18 mouse cellular contexts compared by ENCODE assay signal in genomic region chr2:64443171-64443570, GRCm38 (mm10).
DNase-seq lines count a peak whose midpoint lies in the region; ATAC-seq lines count a peak whose summit lies in the region.
"Had no signal": no experiment of that assay in that cellular context is flagged by ENCODE, and none has a peak within 500 bp of the region (broad histone marks: within the 10 kb centered on the region; RNA-seq: fewer than 3 reads in every experiment).

No protein-coding gene starts in this region.

- H3K27me3 ChIP-seq in kidney, embryonic 14.5 days (ENCODE audit: control insufficient read depth, insufficient read depth, low read length), result no peaks in the 10 kb centered on the region
- H3K27me3 ChIP-seq in forebrain, embryonic 14.5 days (replicated peaks; ENCODE audit: control insufficient read depth, insufficient read depth, low read length), result no peaks in the 10 kb centered on the region
- H3K27me3 ChIP-seq: hindbrain, embryonic 13.5 days; intestine, embryonic 15.5 days; limb, embryonic 13.5 days; megakaryocyte, embryonic 14.5 days; stomach, embryonic 15.5 days had no signal

- peak; percentile 65 for DNase-seq in kidney, adult 18-20 months
- peak; percentile 14 for DNase-seq in cerebellum, adult 11-12 months
- DNase-seq in cerebellum, adult 8-10 months, result peak; percentile 1
- DNase-seq in kidney, postnatal 10 days, result peak; percentile 22
- no peak for DNase-seq in forebrain, embryonic 14.5 days (ENCODE audit: low spot score)
- DNase-seq in gastrocnemius, postnatal 36 days, result no peak
- DNase-seq: gastrocnemius, postnatal 25 days; lung, postnatal 14 days; spleen, adult 18-20 months; thymus, adult 2 months had no signal

- no peak for ATAC-seq in kidney, embryonic 14.5 days (ENCODE audit: low FRiP score, low TSS enrichment)
- no peak for ATAC-seq in forebrain, embryonic 14.5 days
- ATAC-seq: intestine, embryonic 15.5 days; midbrain, embryonic 16.5 days had no signal

- H3K27ac ChIP-seq in kidney, embryonic 14.5 days (ENCODE audit: low read depth, low read length), result no peak overlapping the region
- no peak overlapping the region for H3K27ac ChIP-seq in forebrain, embryonic 14.5 days (ENCODE audit: low read depth, low read length)
- H3K27ac ChIP-seq: hindbrain, embryonic 13.5 days; intestine, embryonic 15.5 days; left cerebral cortex, adult 2 months; limb, embryonic 13.5 days; stomach, embryonic 15.5 days had no signal

- H3K9me3 ChIP-seq in kidney, embryonic 14.5 days (ENCODE audit: control insufficient read depth, low read length), result no peaks in the 10 kb centered on the region
- no peaks in the 10 kb centered on the region for H3K9me3 ChIP-seq in forebrain, embryonic 14.5 days (replicated peaks; ENCODE audit: control insufficient read depth, low read length)
- H3K9me3 ChIP-seq: hindbrain, embryonic 13.5 days; intestine, embryonic 15.5 days; limb, embryonic 13.5 days; stomach, embryonic 15.5 days had no signal

- H3K4me1 ChIP-seq in kidney, embryonic 14.5 days (ENCODE audit: control insufficient read depth, insufficient read depth, low read length), result no peaks in the 10 kb centered on the region
- H3K4me1 ChIP-seq in forebrain, embryonic 14.5 days (ENCODE audit: control insufficient read depth, insufficient read depth, low read length), result no peaks in the 10 kb centered on the region
- H3K4me1 ChIP-seq: hindbrain, embryonic 13.5 days; intestine, embryonic 15.5 days; limb, embryonic 13.5 days; megakaryocyte, embryonic 14.5 days; stomach, embryonic 15.5 days had no signal

- no peak overlapping the region for H3K4me3 ChIP-seq in kidney, embryonic 14.5 days (ENCODE audit: low read length)
- no peak overlapping the region for H3K4me3 ChIP-seq in forebrain, embryonic 14.5 days (ENCODE audit: low read depth, low read length)
- H3K4me3 ChIP-seq: hindbrain, embryonic 13.5 days; intestine, embryonic 15.5 days; left cerebral cortex, adult 2 months; limb, embryonic 13.5 days; megakaryocyte, embryonic 14.5 days; stomach, embryonic 15.5 days had no signal

- H3K9ac ChIP-seq in kidney, embryonic 14.5 days (ENCODE audit: low read depth, low read length), result no peak overlapping the region
- no peak overlapping the region for H3K9ac ChIP-seq in forebrain, embryonic 14.5 days (ENCODE audit: low read length)
- H3K9ac ChIP-seq: hindbrain, embryonic 13.5 days; intestine, embryonic 15.5 days; limb, embryonic 13.5 days; stomach, embryonic 15.5 days had no signal

- 82% methylated on average over 3 of the region's 3 CpGs for WGBS in kidney, embryonic 14.5 days
- 89% methylated on average over 3 of the region's 3 CpGs for WGBS in forebrain, embryonic 14.5 days

- H3K36me3 ChIP-seq in kidney, embryonic 14.5 days (ENCODE audit: control insufficient read depth, insufficient read depth, low read length), result no peaks in the 10 kb centered on the region
- H3K36me3 ChIP-seq in forebrain, embryonic 14.5 days (ENCODE audit: control insufficient read depth, insufficient read depth, low read length), result no peaks in the 10 kb centered on the region
- H3K36me3 ChIP-seq: hindbrain, embryonic 13.5 days; intestine, embryonic 15.5 days; limb, embryonic 13.5 days; stomach, embryonic 15.5 days had no signal

- no peak overlapping the region for H3K4me2 ChIP-seq in kidney, embryonic 14.5 days (replicated peaks; ENCODE audit: low read depth, low read length)
- no peak overlapping the region for H3K4me2 ChIP-seq in forebrain, embryonic 14.5 days (ENCODE audit: low read length)
- H3K4me2 ChIP-seq: hindbrain, embryonic 13.5 days; intestine, embryonic 15.5 days; limb, embryonic 13.5 days; stomach, embryonic 15.5 days had no signal

- intact Hi-C loops in gastrocnemius, postnatal 36 days (cut with DNase I), result no loop called here

Comparison
In these comparisons a context has a peak if more than half of its experiments do, and no peak if none do; other contexts are left out.
1. DNase-seq: peak in kidney, adult 18-20 months (single experiment), cerebellum, adult 11-12 months (single experiment), cerebellum, adult 8-10 months (single experiment) and kidney, postnatal 10 days (single experiment); none in forebrain, embryonic 14.5 days (single experiment) and gastrocnemius, postnatal 36 days (0 of 2).